Mouse (Mus musculus) 416B (cell line): ENCODE data around the gene Rsph6a.
"Not testable (repeated sequence)": the region's sequence is repeated elsewhere in the genome, so short reads cannot be mapped to it uniquely, and the experiment has no call there.

Experiments
- DNase-seq: peaks from one replicate; pipeline ENCODE4 v3.0.0; 2011; ENCODE audit warnings: low read depth

Rsph6a gene

GRCm38 (mm10) chr7:19046286-19047069, 8.0 kb upstream of the Rsph6a start:
- DNase-seq = no peak

GRCm38 (mm10) chr7:19048006-19048527, 6.4 kb upstream of the Rsph6a start:
- no peak for DNase-seq

- no peak for DNase-seq
Measured at GRCm38 (mm10) chr7:19049252-19049651, 5.2 kb upstream of the Rsph6a start.

- no peak for DNase-seq
Measured at GRCm38 (mm10) chr7:19050172-19050571, 4.3 kb upstream of the Rsph6a start.

GRCm38 (mm10) chr7:19051161-19051560, 3.3 kb upstream of the Rsph6a start:
- no peak for DNase-seq

GRCm38 (mm10) chr7:19052345-19053135, 1.9 kb upstream of the Rsph6a start:
- no peak for DNase-seq

- no peak for DNase-seq
Measured at GRCm38 (mm10) chr7:19053136-19053532, 1.4 kb upstream of the Rsph6a start.

- DNase-seq = no peak
Measured at GRCm38 (mm10) chr7:19054777-19055076, 237 bp downstream of the Rsph6a start.

GRCm38 (mm10) chr7:19055108-19055507, 618 bp downstream of the Rsph6a start:
- no peak for DNase-seq

- DNase-seq = no peak
Measured at GRCm38 (mm10) chr7:19057405-19057804, 2.9 kb downstream of the Rsph6a start.

GRCm38 (mm10) chr7:19065896-19066295, 11.4 kb downstream of the Rsph6a start:
- no peak for DNase-seq

GRCm38 (mm10) chr7:19067063-19067462, 12.6 kb downstream of the Rsph6a start:
- no peak for DNase-seq

- no peak for DNase-seq
Measured at GRCm38 (mm10) chr7:19067935-19068334, 13.4 kb downstream of the Rsph6a start.

- DNase-seq = peak; percentile 87
Measured at GRCm38 (mm10) chr7:19068707-19069106, 14.2 kb downstream of the Rsph6a start.

- peak; percentile 83 for DNase-seq
Measured at GRCm38 (mm10) chr7:19069500-19069899, 15.0 kb downstream of the Rsph6a start.

- not testable (repeated sequence) for DNase-seq
Measured at GRCm38 (mm10) chr7:19071024-19071423, 16.5 kb downstream of the Rsph6a start.

- peak; percentile 39 for DNase-seq
Measured at GRCm38 (mm10) chr7:19073504-19073903, 19.0 kb downstream of the Rsph6a start.

- peak; percentile 53 for DNase-seq
Measured at GRCm38 (mm10) chr7:19074494-19074893, 20.0 kb downstream of the Rsph6a start.

- DNase-seq = no peak
Measured at GRCm38 (mm10) chr7:19075231-19075630, 20.7 kb downstream of the Rsph6a start.

GRCm38 (mm10) chr7:19075723-19076585, 21.5 kb downstream of the Rsph6a start, which contains the start of gene Dmwd:
TSS of gene Dmwd (plus strand) at chr7:19076227.
- DNase-seq = peak; percentile 98

GRCm38 (mm10) chr7:19076586-19076991, 22.1 kb downstream of the Rsph6a start:
- peak; percentile 32 for DNase-seq

- peak; percentile 97 for DNase-seq
Measured at GRCm38 (mm10) chr7:19077761-19078160, 23.3 kb downstream of the Rsph6a start.
